Mouse (Mus musculus): ENCODE results near the gene Gm13124.
"Not testable (repeated sequence)": the region's sequence is repeated elsewhere in the genome, so short reads cannot be mapped to it uniquely, and the experiment has no call there.

The Gm13124 gene

GRCm38 (mm10) chr4:144565034-144565433, at the start of gene Gm13124:
TSS of gene Gm13124 (minus strand) at chr4:144565134.
- no peak for DNase-seq (ENCODE audit: low read depth, low spot score)

- DNase-seq (ENCODE audit: low read depth, low spot score), result no peak
Observed at GRCm38 (mm10) chr4:144614586-144614985, 49.7 kb upstream of the Gm13124 start.

- DNase-seq (ENCODE audit: low read depth, low spot score), result no peak
Observed at GRCm38 (mm10) chr4:144613407-144613806, 48.5 kb upstream of the Gm13124 start, which contains the start of gene Aadacl4. TSS of gene Aadacl4 (plus strand) at chr4:144613707.

DNA sequence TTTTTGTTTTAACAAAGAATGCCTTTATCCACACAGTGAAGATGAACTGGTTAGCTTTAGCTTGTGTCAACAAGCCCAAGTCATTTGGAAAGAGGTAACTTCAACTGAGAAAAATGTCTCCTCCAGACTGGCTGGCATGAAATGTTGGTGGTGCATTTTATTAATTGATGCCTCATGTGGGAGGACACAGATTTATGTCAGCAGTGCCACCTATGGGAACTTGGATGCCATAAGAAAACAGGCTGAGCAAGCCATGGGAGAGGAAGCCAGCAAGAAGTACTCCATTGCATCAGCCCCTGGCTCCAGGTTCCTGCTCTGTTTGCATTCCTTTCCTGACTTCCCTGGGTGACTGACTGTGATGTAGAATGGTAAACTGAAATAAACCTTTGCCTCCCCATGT, 27.9 kb upstream of the Gm13124 start:
- no peak for DNase-seq (ENCODE audit: low read depth, low spot score)

DNA sequence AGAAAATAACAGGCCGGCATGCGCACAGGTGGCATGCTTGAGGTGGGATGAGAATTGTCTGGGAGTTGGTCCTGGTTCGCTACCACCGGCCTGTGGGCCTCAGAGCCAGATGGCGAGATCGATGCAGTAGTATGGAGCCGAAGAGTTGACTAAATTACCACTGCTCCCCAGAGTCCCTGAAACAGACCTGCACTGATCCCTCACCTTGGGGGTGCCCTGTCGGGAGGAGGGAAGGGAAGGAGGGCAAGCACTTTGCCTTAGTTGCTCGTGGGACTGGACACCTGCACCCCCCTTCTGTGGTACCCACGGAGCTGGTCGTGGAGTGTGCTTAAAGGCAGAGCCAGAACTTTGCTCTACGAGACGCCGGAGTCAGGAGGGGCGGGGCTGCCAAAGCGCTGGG, 21.3 kb upstream of the Gm13124 start:
- DNase-seq (ENCODE audit: low read depth, low spot score), result not testable (repeated sequence)

DNA sequence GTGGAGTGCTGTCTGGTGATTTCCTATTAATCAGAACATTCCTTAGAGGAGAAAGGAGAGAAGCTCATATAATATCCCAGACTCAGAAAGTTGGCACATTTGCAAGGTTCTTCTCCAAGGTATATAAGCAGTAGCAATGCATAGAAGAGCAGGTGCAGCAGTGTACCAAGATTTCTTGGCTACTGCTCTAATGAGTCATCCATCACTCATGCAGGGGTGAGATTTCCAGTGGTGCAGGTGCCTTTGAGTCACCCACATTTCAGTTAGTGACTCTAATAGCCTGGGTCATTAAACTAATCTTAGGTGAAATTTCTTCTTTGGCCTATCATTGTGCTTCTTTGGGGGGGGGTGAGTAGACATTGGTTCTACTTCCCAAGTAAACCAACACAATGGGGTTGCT, 2.8 kb upstream of the Gm13124 start:
- DNase-seq (ENCODE audit: low read depth, low spot score), result no peak

DNA sequence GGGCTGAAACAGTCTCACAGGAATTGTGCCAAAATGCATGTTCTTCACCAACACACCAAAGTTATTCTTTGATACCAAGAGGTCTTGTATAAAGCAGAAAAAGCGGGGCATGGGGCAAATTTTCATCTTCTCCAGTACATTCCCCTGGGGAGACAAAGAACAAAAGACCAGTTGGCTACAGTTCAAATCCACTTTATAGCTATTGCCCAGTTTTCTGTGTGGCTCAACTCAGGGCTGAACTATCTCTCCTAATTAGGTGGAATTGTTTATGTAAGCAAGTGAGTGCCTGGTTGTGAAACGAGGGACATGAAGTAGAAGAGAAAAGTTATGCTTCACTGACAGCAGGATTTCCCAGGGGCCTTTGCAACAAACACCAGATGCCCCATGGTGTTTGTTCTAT, 3.7 kb downstream of the Gm13124 start:
- DNase-seq (ENCODE audit: low read depth, low spot score), result no peak

DNA sequence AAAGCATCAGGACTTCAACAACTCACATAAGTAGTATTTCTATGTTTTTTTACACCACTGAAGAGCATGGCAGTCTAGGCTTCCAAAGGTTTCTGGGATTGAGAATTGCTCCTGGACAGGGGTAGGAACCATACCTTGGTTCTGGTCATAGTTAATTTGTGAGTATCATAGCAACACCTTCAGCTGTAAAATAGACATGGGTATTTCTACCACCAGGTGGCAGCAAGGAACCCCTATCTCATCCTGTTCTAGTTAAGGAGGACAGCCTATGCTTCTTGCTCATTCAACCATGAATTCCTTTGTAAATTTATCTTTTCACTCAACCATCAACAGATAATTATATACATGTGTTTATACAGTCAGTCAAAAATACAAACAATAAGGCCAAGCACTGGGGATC, 5.1 kb downstream of the Gm13124 start:
- DNase-seq (ENCODE audit: low read depth, low spot score), result no peak

- DNase-seq (ENCODE audit: low read depth, low spot score), result no peak
Observed at GRCm38 (mm10) chr4:144551156-144551555, 13.8 kb downstream of the Gm13124 start.

GRCm38 (mm10) chr4:144545339-144545738, 19.6 kb downstream of the Gm13124 start:
- DNase-seq (ENCODE audit: low read depth, low spot score), result not testable (repeated sequence)

GRCm38 (mm10) chr4:144544689-144545088, 20.2 kb downstream of the Gm13124 start:
- DNase-seq (ENCODE audit: low read depth, low spot score), result no peak

- DNase-seq (ENCODE audit: low read depth, low spot score), result no peak
Observed at GRCm38 (mm10) chr4:144519522-144519921, 45.4 kb downstream of the Gm13124 start, which contains the start of gene 9430007A20Rik. TSS of gene 9430007A20Rik (plus strand) at chr4:144519822.

GRCm38 (mm10) chr4:144506518-144506917, 58.4 kb downstream of the Gm13124 start:
- DNase-seq (ENCODE audit: low read depth, low spot score), result no peak

Measured in embryo, embryonic 11.5 days (tissue).